8 mouse cellular contexts compared by ENCODE assay signal in genomic region chr4:116221140-116221851, GRCm38 (mm10). TPM values are rescaled to one million over a fixed set of nuclear protein-coding genes. Genes with fewer than 3 reads are reported as not detected.
A peak's percentile ranks its signal among the peaks of the same experiment; 100 is the strongest.
DNase-seq lines count a peak whose midpoint lies in the region; ATAC-seq and TF ChIP-seq lines count a peak whose summit lies in the region.

Pik3r3 (plus strand) TSS chr4:116221618.

- H3K9me3 ChIP-seq in hindbrain, postnatal 0 days (ENCODE audit: low read length) = no peaks in the 10 kb centered on the region

- WGBS in hindbrain, postnatal 0 days = under 1% methylated on average over 52 of the region's 53 CpGs

- H3K4me1 ChIP-seq in hindbrain, postnatal 0 days (ENCODE audit: insufficient read depth, low read length) = no peaks in the 10 kb centered on the region; the same call in 1 of the 2 replicates

- peak within 1 kb of the TSS; percentile 68 for H3K4me2 ChIP-seq in hindbrain, postnatal 0 days (ENCODE audit: low read depth, low read length)

- intact Hi-C loops in gastrocnemius, adult 2 months (cut with DNase I) = loop anchor here (2.0 to 5.0 kb wide), 2 partner anchors 38 to 61 kb away; no protein-coding TSS in a partner anchor
- intact Hi-C loops in left cerebral cortex, adult 2 months (cut with DNase I) = loop anchor here (1.0 to 2.0 kb wide), 2 partner anchors 22 to 45 kb away; no protein-coding TSS in a partner anchor

- TF ChIP-seq CTCF in gastrocnemius, adult 2 months (IDR thresholded peaks at IDR 0.05) = no peak
- TF ChIP-seq CTCF in hindbrain, postnatal 0 days (IDR thresholded peaks at IDR 0.05; ENCODE audit: low read depth) = no peak
- TF ChIP-seq CTCF in left cerebral cortex, adult 2 months (IDR thresholded peaks at IDR 0.05) = no peak

- peak; percentile 98 for ATAC-seq in common myeloid progenitor, adult 5-6 weeks (replicated peaks; ENCODE audit: low read depth, poor library complexity, severe bottlenecking)
- ATAC-seq in hindbrain, postnatal 0 days = peak; percentile 100
- peak; percentile 95 for ATAC-seq in megakaryocyte, adult 5-6 weeks (ENCODE audit: poor library complexity, severe bottlenecking)

- DNase-seq in ZHBTc4 (ENCODE audit: low read depth, low spot score) = peak; percentile 99
- DNase-seq in gastrocnemius, adult 2 months = peak; percentile 99
- peak; percentile 99 for DNase-seq in hindbrain, postnatal 0 days (ENCODE audit: low spot score)
- peak; percentile 98 to 99 for DNase-seq in left cerebral cortex, adult 2 months (ENCODE audit: extremely low spot score in 1 of 2, low spot score in 2 of 2)
- DNase-seq in right cerebral cortex, adult 2 months (ENCODE audit: low spot score in 2 of 2) = peak; percentile 97 to 98
- peak; percentile 98 for DNase-seq in urinary bladder, postnatal 14 days (ENCODE audit: low spot score)

- no peaks in the 10 kb centered on the region for H3K27me3 ChIP-seq in hindbrain, postnatal 0 days (ENCODE audit: insufficient read depth, low read length)

- peak within 1 kb of the TSS; percentile 98 for H3K27ac ChIP-seq in gastrocnemius, adult 2 months
- peak within 1 kb of the TSS; percentile 99 for H3K27ac ChIP-seq in hindbrain, postnatal 0 days
- H3K27ac ChIP-seq in left cerebral cortex, adult 2 months = peak within 1 kb of the TSS; percentile 98

- peak within 1 kb of the TSS; percentile 83 for H3K9ac ChIP-seq in hindbrain, postnatal 0 days (replicated peaks; ENCODE audit: low read length)

- H3K36me3 ChIP-seq in hindbrain, postnatal 0 days (ENCODE audit: insufficient read depth, low read length) = no peaks in the 10 kb centered on the region

- peak within 1 kb of the TSS; percentile 94 for H3K4me3 ChIP-seq in gastrocnemius, adult 2 months
- peak within 1 kb of the TSS; percentile 86 for H3K4me3 ChIP-seq in hindbrain, postnatal 0 days (ENCODE audit: low read length)
- H3K4me3 ChIP-seq in left cerebral cortex, adult 2 months = peak within 1 kb of the TSS; percentile 54

RNA-seq across cellular contexts. Expression of gene Pik3r3, which starts in this region (rescaled TPM):
- total RNA-seq in common myeloid progenitor, adult 5-6 weeks (2017) = 0.05 and 0.14 TPM in 2 replicates
- 1 to 10 TPM; 5.6 to 7.3 TPM for total RNA-seq in gastrocnemius, adult 2 months (2021)
- total RNA-seq in hindbrain, postnatal 0 days (2014; rRNA removed) = 37.8 and 44.4 TPM in 2 replicates
- polyA plus RNA-seq in hindbrain, postnatal 0 days (2015; fragmentation: Nextera tagmentation; extraction: Ambion mirVana) = 37.7 and 39.8 TPM in 2 replicates
- 10 to 100 TPM; 37.2 to 42.8 TPM for total RNA-seq in left cerebral cortex, adult 2 months (2021)
- 0.31 and 0.41 TPM in 2 replicates for total RNA-seq in megakaryocyte, adult 5-6 weeks (2015)
- 0.24 and 1.1 TPM in 2 replicates for total RNA-seq in megakaryocyte, adult 5-6 weeks (2017)

Comparison
In these comparisons a context has a peak if more than half of its experiments do, and no peak if none do; other contexts are left out.
1. Peak in every context shown above with its lines: DNase-seq, ATAC-seq, H3K4me3 ChIP-seq and H3K27ac ChIP-seq.
2. Peak in ATAC-seq in common myeloid progenitor, adult 5-6 weeks; RNA of the gene not detected or under 1 TPM.